Mouse (Mus musculus) stomach, postnatal 0 days (tissue): ENCODE measurements around the gene Abr. TPM values are rescaled to one million over a fixed set of nuclear protein-coding genes. Genes with fewer than 3 reads are reported as not detected.

Source experiments
- ATAC-seq: fragments of 200-750 bp; cut with Nextera tagmentation; 2 replicates; pipeline ENCODE4 v1.8.0; 2017; ENCODE audit not compliant: low FRiP score, low TSS enrichment
- DNase-seq: peaks from one replicate; pipeline ENCODE4 v3.0.0-alpha.2; 2016; ENCODE audit warnings: low spot score
- H3K27ac ChIP-seq: fragments of 300-500 bp; sonication (generic); replicated peaks from 2 replicates; pipeline ENCODE4 v1.5.1; 2014; ENCODE audit warnings: mild to moderate bottlenecking, control low read depth
- H3K27me3 ChIP-seq: fragments of 300-500 bp; sonication (generic); 2 replicates; pipeline ENCODE4 v1.6.1; 2014; ENCODE audit warnings: low read length; ENCODE audit not compliant: control insufficient read depth, insufficient read depth
- H3K36me3 ChIP-seq: fragments of 300-500 bp; sonication (generic); 2 replicates; pipeline ENCODE4 v1.6.1; 2014; ENCODE audit warnings: low read length, mixed read lengths; ENCODE audit not compliant: control insufficient read depth, insufficient read depth
- H3K4me1 ChIP-seq: fragments of 300-500 bp; sonication (generic); replicated peaks from 2 replicates; pipeline ENCODE4 v1.6.1; 2014; ENCODE audit warnings: antibody characterized with exemption; ENCODE audit not compliant: control insufficient read depth, insufficient read depth
- H3K4me2 ChIP-seq: fragments of 300-500 bp; sonication (generic); replicated peaks from 2 replicates; pipeline ENCODE4 v1.6.1; 2014; ENCODE audit warnings: low read depth, mild to moderate bottlenecking, control low read depth, moderate library complexity
- H3K4me3 ChIP-seq: fragments of 300-500 bp; sonication (generic); 2 replicates; pipeline ENCODE4 v1.5.1; 2014; ENCODE audit warnings: low read depth, low read length, control low read depth
- H3K9ac ChIP-seq: fragments of 300-500 bp; sonication (generic); 2 replicates; pipeline ENCODE4 v1.6.1; 2014; ENCODE audit warnings: mild to moderate bottlenecking, low read length, control low read depth, mixed read lengths
- H3K9me3 ChIP-seq: fragments of 300-500 bp; sonication (generic); 2 replicates; pipeline ENCODE4 v1.6.1; 2016; ENCODE audit warnings: low read length; ENCODE audit not compliant: control insufficient read depth
- CTCF ChIP-seq: IDR thresholded peaks from 2 replicates; pipeline ENCODE4 v1.5.1; 2016; ENCODE audit warnings: antibody characterized with exemption, low read depth, mild to moderate bottlenecking, moderate library complexity
- EP300 ChIP-seq: optimal IDR thresholded peaks from 2 replicates; pipeline ENCODE3; 2016; ENCODE audit warnings: antibody characterized with exemption
- WGBS: fragments of 180-500 bp; shearing (Covaris S2); extraction: QIAGEN DNeasy Blood & Tissue Kit; methylation state at CpG from one replicate; pipeline ENCODE4 v1.1.7; 2014; 5-methylcytosine and 5-hydroxymethylcytosine counted together
- polyA plus RNA-seq: library from polyadenylated mRNA; unstranded; fragments of >200 nt; fragmentation: Nextera tagmentation; extraction: Ambion mirVana; gene quantifications from 2 replicates; pipeline ENCODE4 v1.2.1, GENCODE M21; 2015

Abr gene
- polyA plus RNA-seq, 1 experiment from 2014 or later, result 19.3 TPM

- H3K27ac ChIP-seq, result no peak overlapping the region
- H3K9me3 ChIP-seq, result no peaks in the 10 kb centered on the region
- H3K4me3 ChIP-seq, result no peak overlapping the region
- WGBS, result 90% methylated on average over 4 of the region's 4 CpGs
- no peak for ATAC-seq
- H3K27me3 ChIP-seq, result no peaks in the 10 kb centered on the region
- TF ChIP-seq CTCF, result no peak
- no peak for TF ChIP-seq EP300
- no peak overlapping the region for H3K4me2 ChIP-seq
- no peak overlapping the region for H3K9ac ChIP-seq
- no peaks in the 10 kb centered on the region for H3K4me1 ChIP-seq
- no peaks in the 10 kb centered on the region for H3K36me3 ChIP-seq
- no peak for DNase-seq
Measured at GRCm38 (mm10) chr11:76508125-76508524, 114.0 kb downstream of the Abr start.

- no peaks in the 10 kb centered on the region for H3K36me3 ChIP-seq
- H3K9ac ChIP-seq, result no peak overlapping the region
- H3K9me3 ChIP-seq, result no peaks in the 10 kb centered on the region
- H3K4me2 ChIP-seq, result no peak overlapping the region
- TF ChIP-seq EP300 (no peak), CTCF (no peak)
- no peaks in the 10 kb centered on the region for H3K27me3 ChIP-seq
- no peak overlapping the region for H3K27ac ChIP-seq
- ATAC-seq (no peak), DNase-seq (no peak)
- H3K4me3 ChIP-seq, result no peak overlapping the region
- no peaks in the 10 kb centered on the region for H3K4me1 ChIP-seq
- WGBS, result 78% methylated on average over 8 of the region's 8 CpGs
Measured at GRCm38 (mm10) chr11:76507302-76508124, 114.6 kb downstream of the Abr start.

- H3K4me1 ChIP-seq, result no peaks in the 10 kb centered on the region
- no peak overlapping the region for H3K4me2 ChIP-seq
- DNase-seq (peak; percentile 52), ATAC-seq (peak; percentile 47; the same call in 1 of the 2 replicates)
- no peak overlapping the region for H3K9ac ChIP-seq
- H3K4me3 ChIP-seq, result no peak overlapping the region
- H3K36me3 ChIP-seq, result no peaks in the 10 kb centered on the region
- TF ChIP-seq EP300 (no peak), CTCF (peak; percentile 95)
- H3K9me3 ChIP-seq, result no peaks in the 10 kb centered on the region
- WGBS, result 52% methylated on average over 5 of the region's 5 CpGs
- no peak overlapping the region for H3K27ac ChIP-seq
- H3K27me3 ChIP-seq, result no peaks in the 10 kb centered on the region
Measured at GRCm38 (mm10) chr11:76506514-76507228, 115.4 kb downstream of the Abr start.

- no peak overlapping the region; the same call in 1 of the 2 replicates for H3K9ac ChIP-seq
- H3K9me3 ChIP-seq, result no peaks in the 10 kb centered on the region
- H3K27me3 ChIP-seq, result no peaks in the 10 kb centered on the region
- H3K4me3 ChIP-seq, result no peak overlapping the region
- no peak overlapping the region for H3K27ac ChIP-seq
- DNase-seq (no peak), ATAC-seq (no peak)
- TF ChIP-seq CTCF, result no peak
- WGBS, result 80% methylated on average over 1 of the region's 1 CpGs
- H3K4me1 ChIP-seq, result no peaks in the 10 kb centered on the region
- no peaks in the 10 kb centered on the region for H3K36me3 ChIP-seq
- no peak overlapping the region for H3K4me2 ChIP-seq
Measured at GRCm38 (mm10) chr11:76505106-76505505, 117.0 kb downstream of the Abr start.

GRCm38 (mm10) chr11:76504058-76504457 is 118.1 kb downstream of the Abr start:
- ATAC-seq, result no peak
- no peak for TF ChIP-seq EP300
- TF ChIP-seq CTCF, result no peak
- no peaks in the 10 kb centered on the region for H3K4me1 ChIP-seq
- no peaks in the 10 kb centered on the region for H3K27me3 ChIP-seq
- H3K27ac ChIP-seq, result no peak overlapping the region
- no peak overlapping the region for H3K4me2 ChIP-seq
- no peak for DNase-seq
- H3K4me3 ChIP-seq, result no peak overlapping the region
- H3K9ac ChIP-seq, result no peak overlapping the region
- WGBS, result 66% methylated on average over 5 of the region's 5 CpGs
- H3K36me3 ChIP-seq, result no peaks in the 10 kb centered on the region
- H3K9me3 ChIP-seq, result no peaks in the 10 kb centered on the region

GRCm38 (mm10) chr11:76499987-76500386 is 122.1 kb downstream of the Abr start:
- Histone ChIP-seq H3K27me3 (no peaks in the 10 kb centered on the region), H3K9me3 (no peaks in the 10 kb centered on the region), H3K27ac (no peak overlapping the region), H3K9ac (no peak overlapping the region), H3K4me2 (no peak overlapping the region), H3K4me1 (peaks cover 2% of the 10 kb centered on the region; the same call in 1 of the 2 replicates), H3K36me3 (no peaks in the 10 kb centered on the region), H3K4me3 (no peak overlapping the region)
- 40% methylated on average over 1 of the region's 1 CpGs for WGBS
- ATAC-seq (no peak), DNase-seq (no peak)
- TF ChIP-seq EP300, result no peak
- TF ChIP-seq CTCF, result no peak
